Mouse (Mus musculus) heart, embryonic 15.5 days (tissue): ENCODE data around the gene Shf. TPM values are rescaled to one million over a fixed set of nuclear protein-coding genes. Genes with fewer than 3 reads are reported as not detected.
"Not testable (repeated sequence)": the region's sequence is repeated elsewhere in the genome, so short reads cannot be mapped to it uniquely, and the experiment has no call there.

Source experiments
- ATAC-seq: fragments of 200-750 bp; cut with Nextera tagmentation; replicated peaks from 2 replicates; pipeline ENCODE4 v1.8.0; 2017; ENCODE audit warnings: low read depth, moderate TSS enrichment; ENCODE audit not compliant: insufficient number of reproducible peaks, insufficient read depth, low FRiP score
- H3K27ac ChIP-seq: fragments of 300-500 bp; sonication (generic); 2 replicates; pipeline ENCODE4 v1.5.1; 2015; ENCODE audit warnings: mild to moderate bottlenecking, inconsistent platforms
- H3K27me3 ChIP-seq: fragments of 300-500 bp; sonication (generic); 2 replicates; pipeline ENCODE4 v1.6.1; 2015; ENCODE audit warnings: inconsistent platforms
- H3K36me3 ChIP-seq: fragments of 300-500 bp; sonication (generic); 2 replicates; pipeline ENCODE4 v1.6.1; 2015; ENCODE audit warnings: mild to moderate bottlenecking, inconsistent platforms
- H3K4me1 ChIP-seq: fragments of 300-500 bp; sonication (generic); replicated peaks from 2 replicates; pipeline ENCODE4 v1.6.1; 2015; ENCODE audit warnings: inconsistent platforms
- H3K4me2 ChIP-seq: fragments of 300-500 bp; sonication (generic); 2 replicates; pipeline ENCODE4 v1.6.1; 2015; ENCODE audit warnings: inconsistent platforms, mild to moderate bottlenecking, moderate library complexity
- H3K4me3 ChIP-seq: fragments of 300-500 bp; sonication (generic); 2 replicates; pipeline ENCODE4 v1.5.1; 2015; ENCODE audit warnings: mild to moderate bottlenecking, inconsistent platforms
- H3K9ac ChIP-seq: fragments of 300-500 bp; sonication (generic); 2 replicates; pipeline ENCODE4 v1.6.1; 2015; ENCODE audit warnings: mild to moderate bottlenecking, inconsistent platforms
- H3K9me3 ChIP-seq: fragments of 300-500 bp; sonication (generic); replicated peaks from 2 replicates; pipeline ENCODE4 v1.6.1; 2016; ENCODE audit warnings: inconsistent platforms
- WGBS: fragments of 180-500 bp; shearing (Covaris S2); methylation state at CpG from one replicate; pipeline ENCODE4 v1.1.7; 2015; ENCODE audit warnings: mixed read lengths; 5-methylcytosine and 5-hydroxymethylcytosine counted together
- polyA plus RNA-seq: library from polyadenylated mRNA; unstranded; fragments of >200 nt; fragmentation: Nextera tagmentation; extraction: Ambion mirVana; gene quantifications from 2 replicates; pipeline ENCODE4 v1.2.1, GENCODE M21; 2015

Gene Shf
- 2.0 and 2.7 TPM in 2 replicates for polyA plus RNA-seq

DNA sequence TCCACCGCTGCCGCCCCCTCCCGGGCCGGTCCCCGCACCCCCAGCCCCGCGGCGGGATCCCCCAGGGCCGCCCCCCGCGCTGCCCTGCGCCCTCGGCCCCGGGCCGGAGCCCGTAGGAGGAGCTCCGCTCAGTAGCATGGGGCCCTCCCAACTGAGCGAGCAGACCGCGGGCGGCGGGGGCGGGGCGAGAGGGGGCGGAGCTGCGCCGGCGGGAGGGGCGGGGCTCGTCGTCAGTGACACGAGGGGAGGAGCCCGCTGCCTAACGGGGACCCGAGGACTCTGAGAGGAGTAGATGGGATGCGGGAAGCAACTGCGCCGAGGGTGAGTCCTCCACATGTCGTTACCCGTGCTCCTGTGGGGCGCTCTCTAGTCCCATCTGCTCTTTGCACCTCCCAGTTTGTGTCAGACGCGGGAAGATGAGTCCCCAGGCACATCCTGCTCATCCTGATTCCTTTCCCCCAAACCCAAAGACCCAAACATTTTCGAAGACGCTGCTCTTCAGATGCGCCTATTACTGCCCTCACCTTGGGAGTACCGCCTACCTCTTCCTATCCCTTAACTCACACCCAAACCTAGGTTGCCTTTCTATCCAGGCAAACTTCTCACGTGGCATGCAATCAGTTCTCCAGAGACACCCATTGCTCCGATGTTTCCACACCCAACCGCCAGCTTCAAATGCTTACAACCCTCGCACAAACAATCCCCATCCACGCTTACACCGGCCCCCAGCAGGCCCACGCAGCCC lies at the start of gene Shf:
Gene Shf (minus strand): TSS at position 168 of the 745 bp plus-strand sequence.
- H3K27ac ChIP-seq = peak within 1 kb of the TSS; percentile 70; the same call in 1 of the 2 replicates
- peak within 1 kb of the TSS; percentile 90 for H3K9ac ChIP-seq
- H3K4me2 ChIP-seq = peak within 1 kb of the TSS; percentile 97
- peak; percentile 92 for ATAC-seq
- H3K27me3 ChIP-seq = peaks cover 9% of the 10 kb centered on the region; the same call in 1 of the 2 replicates
- WGBS = 1% methylated on average over 38 of the region's 54 CpGs
- peak within 1 kb of the TSS; percentile 91 for H3K4me3 ChIP-seq
- no peaks in the 10 kb centered on the region for H3K9me3 ChIP-seq
- peaks cover 25% of the 10 kb centered on the region for H3K4me1 ChIP-seq
- H3K36me3 ChIP-seq = no peaks in the 10 kb centered on the region

DNA sequence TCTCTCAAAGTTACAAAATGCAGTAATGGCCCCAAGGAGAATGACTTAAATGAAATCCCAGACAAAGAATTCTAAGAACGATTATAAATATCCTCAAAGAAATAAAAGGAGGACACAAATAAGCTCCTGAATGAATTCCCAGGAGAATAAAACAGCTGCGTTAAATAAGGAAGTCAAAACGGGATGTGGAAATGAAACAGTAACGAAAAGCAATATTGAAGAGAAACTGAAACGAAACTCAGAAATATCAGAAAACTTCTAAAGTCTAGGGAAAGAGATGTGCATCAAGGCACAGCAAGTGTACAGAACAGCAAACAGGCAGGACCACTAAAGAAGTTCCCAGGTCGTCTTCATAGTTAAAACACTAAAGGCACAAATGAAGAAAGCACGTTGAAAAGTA lies 40.0 kb upstream of the Shf start:
- Histone ChIP-seq H3K4me2 (no peak overlapping the region), H3K36me3 (no peaks in the 10 kb centered on the region), H3K4me1 (no peaks in the 10 kb centered on the region), H3K27me3 (no peaks in the 10 kb centered on the region), H3K9me3 (no peaks in the 10 kb centered on the region), H3K27ac (no peak overlapping the region), H3K9ac (no peak overlapping the region), H3K4me3 (no peak overlapping the region)
- 68% methylated on average over 7 of the region's 7 CpGs for whole genome bisulfite sequencing
- no peak for ATAC-seq

DNA sequence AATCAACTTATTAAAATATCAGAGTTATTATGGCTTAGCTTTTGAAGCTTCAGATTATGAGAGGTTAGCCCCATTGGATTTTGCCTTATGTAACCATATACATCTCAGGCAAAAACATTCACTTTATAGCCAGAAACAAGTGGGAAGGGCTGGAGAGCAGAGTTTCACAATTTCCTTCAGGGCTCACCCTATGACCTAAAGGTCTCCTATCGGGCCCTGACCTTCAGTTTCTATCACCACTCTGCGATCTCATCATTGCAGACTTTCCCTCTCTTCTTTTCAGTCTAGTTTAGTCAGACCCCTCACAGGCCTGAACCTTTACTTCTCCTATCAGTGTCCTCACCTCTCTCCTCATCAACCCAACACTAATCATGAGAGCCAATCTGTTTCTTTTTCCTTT lies 38.6 kb upstream of the Shf start:
- Histone ChIP-seq H3K9me3 (no peaks in the 10 kb centered on the region), H3K27ac (no peak overlapping the region), H3K36me3 (no peaks in the 10 kb centered on the region), H3K4me2 (no peak overlapping the region), H3K9ac (no peak overlapping the region), H3K4me3 (no peak overlapping the region), H3K27me3 (no peaks in the 10 kb centered on the region), H3K4me1 (no peaks in the 10 kb centered on the region)
- no peak for ATAC-seq
- 86% methylated on average over 2 of the region's 2 CpGs for WGBS

- no peaks in the 10 kb centered on the region for H3K4me1 ChIP-seq
- H3K27me3 ChIP-seq = no peaks in the 10 kb centered on the region
- H3K27ac ChIP-seq = no peak overlapping the region
- no peaks in the 10 kb centered on the region for H3K36me3 ChIP-seq
- ATAC-seq = no peak
- no peak overlapping the region for H3K4me3 ChIP-seq
- no peak overlapping the region for H3K4me2 ChIP-seq
- WGBS = 85% methylated on average over 1 of the region's 1 CpGs
- no peak overlapping the region for H3K9ac ChIP-seq
- no peaks in the 10 kb centered on the region for H3K9me3 ChIP-seq
Measured at GRCm38 (mm10) chr2:122396150-122396549, 27.2 kb upstream of the Shf start.

DNA sequence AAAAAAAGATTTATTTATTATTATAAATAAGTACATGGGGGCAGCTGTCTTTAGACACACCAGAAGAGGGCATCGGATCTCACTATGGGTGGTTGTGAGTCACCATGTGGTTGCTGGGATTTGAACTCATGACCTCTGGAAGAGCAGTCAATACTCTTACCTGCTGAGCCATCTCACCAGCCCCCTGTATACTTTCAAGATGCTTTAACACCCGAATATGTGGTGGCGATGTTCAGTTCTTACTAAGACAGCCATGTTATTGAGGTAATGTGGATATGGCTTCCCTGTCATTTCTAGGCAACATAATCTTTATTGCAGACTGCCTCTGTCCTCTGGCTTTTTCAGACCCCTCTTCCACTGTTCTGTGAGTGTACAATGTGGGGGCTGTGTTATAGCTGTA lies 18.2 kb upstream of the Shf start:
- H3K27me3 ChIP-seq, H3K4me1 ChIP-seq, ATAC-seq, H3K4me2 ChIP-seq, H3K9me3 ChIP-seq, H3K9ac ChIP-seq, H3K36me3 ChIP-seq, H3K27ac ChIP-seq, H3K4me3 ChIP-seq: not testable (repeated sequence)
- WGBS = 90% methylated on average over 3 of the region's 3 CpGs

DNA sequence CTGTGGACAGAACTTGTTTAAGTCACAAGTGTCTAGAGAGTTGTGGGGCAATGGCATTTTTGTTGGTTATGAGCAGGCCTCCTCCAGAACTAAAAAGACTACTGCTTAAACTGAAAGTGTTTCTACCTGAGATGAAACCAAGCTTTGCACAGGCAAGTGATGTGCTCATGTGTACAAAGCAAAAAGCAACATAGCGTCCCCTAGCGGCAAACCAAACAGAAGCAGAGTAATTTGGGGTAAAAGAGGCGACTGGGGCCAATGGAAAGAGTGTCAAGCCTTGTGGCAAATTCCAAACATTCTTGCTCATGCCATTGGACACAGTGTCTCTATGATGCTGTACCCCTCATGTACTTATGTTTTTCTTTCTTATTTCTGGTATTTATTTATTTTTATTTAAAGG lies 16.1 kb upstream of the Shf start:
- Histone ChIP-seq H3K4me2 (no peak overlapping the region), H3K9ac (no peak overlapping the region), H3K9me3 (no peaks in the 10 kb centered on the region), H3K36me3 (no peaks in the 10 kb centered on the region), H3K27ac (no peak overlapping the region), H3K27me3 (no peaks in the 10 kb centered on the region), H3K4me1 (peaks cover 6% of the 10 kb centered on the region), H3K4me3 (no peak overlapping the region)
- no peak for ATAC-seq
- WGBS = 34% methylated on average over 3 of the region's 3 CpGs

- H3K4me1 ChIP-seq = peaks cover 9% of the 10 kb centered on the region
- no peak overlapping the region for H3K27ac ChIP-seq
- H3K4me3 ChIP-seq = no peak overlapping the region
- no peaks in the 10 kb centered on the region for H3K27me3 ChIP-seq
- no peak for ATAC-seq
- H3K9ac ChIP-seq = no peak overlapping the region
- no peaks in the 10 kb centered on the region for H3K9me3 ChIP-seq
- no peaks in the 10 kb centered on the region for H3K36me3 ChIP-seq
- no peak overlapping the region for H3K4me2 ChIP-seq
- WGBS = 77% methylated on average over 6 of the region's 6 CpGs
Measured at GRCm38 (mm10) chr2:122382121-122382520, 13.2 kb upstream of the Shf start.

DNA sequence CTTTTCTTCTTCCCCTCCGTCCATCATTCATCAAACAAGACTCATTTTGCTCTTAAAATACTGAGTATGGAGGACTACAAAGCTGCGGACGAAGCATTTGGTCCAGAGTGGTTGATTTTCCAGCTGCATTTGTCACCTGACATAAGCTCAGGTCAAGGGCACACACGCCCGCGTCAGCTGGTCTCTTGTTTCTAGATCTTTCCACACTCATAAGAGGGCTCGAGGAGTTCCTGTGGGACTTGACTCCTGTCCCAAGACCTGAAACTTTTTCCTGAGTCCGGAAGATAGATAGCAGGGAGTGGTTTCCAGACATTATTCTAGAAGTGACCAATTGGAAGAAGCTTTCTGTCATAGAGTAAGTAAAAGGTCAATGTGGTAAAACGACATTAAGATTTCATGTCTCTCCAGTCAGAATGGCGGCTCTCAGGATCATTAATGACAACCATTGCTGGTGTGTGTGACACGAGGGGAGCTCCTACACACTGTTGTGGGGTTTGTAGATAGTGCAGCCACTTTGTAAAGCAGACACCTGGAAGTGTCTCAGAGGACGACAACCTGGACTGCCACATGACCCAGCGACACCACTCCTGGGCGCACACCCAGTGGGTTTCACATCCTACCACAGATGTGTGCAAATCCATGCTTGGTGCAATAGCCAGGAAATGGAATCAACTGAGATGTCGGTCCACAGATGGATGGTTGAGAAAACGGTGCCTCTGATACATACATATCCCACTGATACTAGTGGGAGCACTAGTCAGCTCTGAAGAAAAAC lies 12.6 kb upstream of the Shf start:
- H3K9me3 ChIP-seq = no peaks in the 10 kb centered on the region
- H3K4me3 ChIP-seq = no peak overlapping the region
- no peaks in the 10 kb centered on the region for H3K27me3 ChIP-seq
- WGBS = 65% methylated on average over 16 of the region's 16 CpGs
- peak overlapping the region; percentile 63; the same call in 1 of the 2 replicates for H3K4me2 ChIP-seq
- H3K4me1 ChIP-seq = peaks cover 9% of the 10 kb centered on the region
- H3K9ac ChIP-seq = no peak overlapping the region
- no peak for ATAC-seq
- no peaks in the 10 kb centered on the region for H3K36me3 ChIP-seq
- no peak overlapping the region for H3K27ac ChIP-seq

DNA sequence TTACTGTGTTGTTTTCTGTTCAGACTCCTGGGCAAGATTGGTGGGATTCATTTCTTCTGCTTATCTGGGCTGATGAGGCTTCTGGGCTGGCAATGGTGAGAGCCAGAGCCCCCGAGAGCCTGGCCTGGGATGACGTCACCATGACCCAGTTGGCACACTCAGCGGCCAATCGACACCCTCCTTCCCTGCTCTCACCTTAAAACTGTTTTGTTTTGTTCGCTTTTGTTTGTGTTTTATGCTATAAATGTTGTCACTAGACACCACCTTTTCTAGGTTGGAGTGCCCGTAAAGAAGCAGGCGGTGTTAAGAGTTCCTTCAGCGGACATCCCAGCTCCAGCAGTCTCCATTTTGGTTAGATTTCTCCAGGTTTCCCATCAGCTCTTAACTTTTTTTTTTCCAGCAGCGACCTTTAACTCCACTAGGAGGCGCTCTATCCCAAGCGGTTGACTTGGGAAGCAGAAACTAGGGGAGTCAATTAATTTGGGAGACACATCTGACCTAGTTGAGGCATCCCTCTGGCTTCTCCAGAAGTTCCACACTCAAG lies 11.9 kb upstream of the Shf start:
- Histone ChIP-seq H3K27ac (no peak overlapping the region; the same call in 1 of the 2 replicates), H3K9ac (peak overlapping the region; percentile 26; the same call in 1 of the 2 replicates), H3K36me3 (no peaks in the 10 kb centered on the region), H3K27me3 (no peaks in the 10 kb centered on the region), H3K4me2 (peak overlapping the region; percentile 63), H3K4me1 (peaks cover 12% of the 10 kb centered on the region), H3K9me3 (no peaks in the 10 kb centered on the region), H3K4me3 (peak overlapping the region; percentile 40)
- 6% methylated on average over 11 of the region's 11 CpGs for WGBS
- ATAC-seq = no peak

- H3K4me2 ChIP-seq = no peak overlapping the region
- 43% methylated on average over 2 of the region's 2 CpGs for WGBS
- no peak overlapping the region for H3K9ac ChIP-seq
- no peak for ATAC-seq
- H3K4me3 ChIP-seq = no peak overlapping the region
- H3K9me3 ChIP-seq = no peaks in the 10 kb centered on the region
- H3K4me1 ChIP-seq = peaks cover 12% of the 10 kb centered on the region
- H3K27ac ChIP-seq = no peak overlapping the region
- no peaks in the 10 kb centered on the region for H3K36me3 ChIP-seq
- no peaks in the 10 kb centered on the region for H3K27me3 ChIP-seq
Measured at GRCm38 (mm10) chr2:122379292-122379650, 10.3 kb upstream of the Shf start.

- Histone ChIP-seq H3K4me2 (peak overlapping the region; percentile 60), H3K9me3 (no peaks in the 10 kb centered on the region), H3K4me1 (peaks cover 12% of the 10 kb centered on the region), H3K9ac (no peak overlapping the region), H3K27me3 (no peaks in the 10 kb centered on the region), H3K4me3 (peak overlapping the region; percentile 73), H3K27ac (peak overlapping the region; percentile 92), H3K36me3 (no peaks in the 10 kb centered on the region)
- no peak for ATAC-seq
- 16% methylated on average over 8 of the region's 8 CpGs for WGBS
Measured at GRCm38 (mm10) chr2:122378421-122379291, 9.7 kb upstream of the Shf start.
